Mouse (Mus musculus): ENCODE data around the gene Rflna.

Rflna gene

GRCm38 (mm10) chr5:125003873-125004255 lies 843 bp downstream of the Rflna start:
- intact Hi-C loops (cut with DNase I), result loop anchor here (5.0 kb wide), 1 partner anchor 42 kb away; no protein-coding TSS in a partner anchor

DNA sequence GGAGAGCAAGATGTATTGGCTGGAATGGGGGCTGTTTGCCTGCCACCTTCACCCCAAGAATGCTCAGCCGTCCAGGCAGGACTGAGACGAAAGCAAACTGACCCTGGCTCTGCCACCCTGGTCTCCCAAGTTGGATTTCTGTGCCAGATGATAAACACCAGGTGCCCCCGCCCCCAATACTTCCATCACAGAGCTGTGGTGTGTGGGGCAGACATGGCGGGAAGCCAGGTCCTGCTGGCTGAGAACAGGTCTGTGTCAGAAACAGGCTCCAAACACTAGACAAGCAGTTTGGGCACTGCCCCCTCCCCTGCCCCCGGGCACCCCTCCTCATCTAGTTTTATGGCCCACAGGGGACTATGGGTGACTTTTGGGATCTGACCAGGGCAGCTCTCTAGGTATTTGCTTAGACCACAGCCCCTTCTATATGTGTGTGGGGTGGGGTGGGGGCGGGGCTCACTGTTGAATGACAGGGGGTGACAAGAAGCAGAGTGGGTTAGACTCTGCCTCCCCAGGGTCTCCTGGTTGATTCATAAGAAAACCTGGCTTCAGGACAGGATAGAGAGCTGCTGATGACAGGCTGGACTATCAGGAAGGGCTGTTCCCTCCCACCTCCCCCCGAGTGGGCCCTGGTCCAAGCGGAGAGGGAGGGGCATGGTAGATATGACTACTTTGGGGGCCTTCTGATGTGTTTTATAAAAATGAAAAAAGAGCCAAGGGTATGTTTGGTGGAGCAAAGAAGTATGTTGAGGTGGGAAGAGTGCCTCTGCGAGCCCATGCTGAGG lies 3.0 kb downstream of the Rflna start:
- intact Hi-C loops (cut with DNase I), result loop anchor here (5.0 kb wide), 1 partner anchor 64 kb away; no protein-coding TSS in a partner anchor

GRCm38 (mm10) chr5:125006896-125007295 lies 3.9 kb downstream of the Rflna start:
- intact Hi-C loops (cut with DNase I), result loop anchor here (5.0 kb wide), 1 partner anchor 65 kb away; no protein-coding TSS in a partner anchor

DNA sequence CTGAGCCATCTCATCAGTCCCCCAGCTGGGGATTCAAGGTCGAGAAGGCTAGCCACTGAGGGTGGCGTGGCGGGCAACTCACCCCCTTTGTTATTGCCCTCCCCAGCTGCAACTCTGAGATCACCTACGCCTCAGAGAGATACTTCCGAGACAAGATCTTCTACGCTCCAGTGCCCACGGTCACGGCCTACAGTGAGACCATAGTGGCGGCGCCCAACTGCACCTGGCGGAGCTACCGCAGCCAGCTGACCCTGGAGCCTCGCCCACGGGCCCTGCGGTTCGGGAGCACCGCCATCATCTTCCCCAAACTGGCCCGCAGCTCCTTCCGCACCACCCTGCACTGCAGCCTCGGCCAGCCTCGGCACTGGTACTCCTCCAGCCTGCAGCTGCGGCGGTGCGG lies 8.1 kb downstream of the Rflna start:
- intact Hi-C loops (cut with DNase I), result no loop called here

GRCm38 (mm10) chr5:125011628-125012027 lies 8.6 kb downstream of the Rflna start:
- intact Hi-C loops (cut with DNase I), result no loop called here

GRCm38 (mm10) chr5:125014497-125014896 lies 11.5 kb downstream of the Rflna start:
- intact Hi-C loops (cut with DNase I), result no loop called here

DNA sequence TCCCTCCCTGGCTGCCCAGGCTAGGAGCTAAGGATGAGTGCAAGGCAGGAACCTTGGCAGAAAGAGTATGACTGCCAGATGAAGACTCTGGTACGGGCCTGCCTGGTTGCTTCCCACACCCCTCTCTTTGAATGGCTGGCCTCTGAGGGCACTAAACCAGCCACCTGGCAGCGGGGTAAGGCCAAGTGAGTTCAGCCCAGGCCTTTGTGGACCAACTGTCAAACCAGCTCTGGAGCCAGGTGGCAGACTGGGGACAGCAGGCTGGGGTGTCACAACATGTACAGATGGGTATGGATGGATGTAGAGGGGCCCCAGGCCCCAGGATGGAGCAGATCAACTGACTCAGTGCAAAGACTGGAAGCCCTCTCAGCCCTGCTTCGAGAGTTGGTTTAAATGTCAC lies 12.0 kb downstream of the Rflna start:
- intact Hi-C loops (cut with DNase I), result loop anchor here (5.0 kb wide), 1 partner anchor 108 kb away; no protein-coding TSS in a partner anchor

DNA sequence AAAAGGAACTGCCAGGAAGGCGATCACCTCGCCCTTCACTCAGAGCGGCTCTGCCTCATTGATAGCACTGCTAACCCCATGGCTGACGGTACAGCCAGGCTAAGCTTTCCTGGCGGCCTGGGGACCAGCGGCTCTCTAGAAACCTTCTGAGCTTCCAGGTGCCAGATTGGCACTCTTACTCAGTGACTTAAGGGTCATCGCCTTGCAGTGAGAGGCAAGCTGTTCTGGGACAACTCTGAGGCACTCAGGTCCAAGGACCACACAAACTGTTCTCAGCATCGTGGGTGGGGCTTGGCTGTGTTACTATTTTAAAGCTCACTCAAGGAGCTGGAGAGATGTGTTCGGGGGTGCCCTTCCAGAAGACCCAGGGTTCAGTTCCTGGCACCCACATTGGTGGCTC lies 12.6 kb downstream of the Rflna start:
- intact Hi-C loops (cut with DNase I), result loop anchor here (5.0 kb wide), 1 partner anchor 108 kb away; no protein-coding TSS in a partner anchor

DNA sequence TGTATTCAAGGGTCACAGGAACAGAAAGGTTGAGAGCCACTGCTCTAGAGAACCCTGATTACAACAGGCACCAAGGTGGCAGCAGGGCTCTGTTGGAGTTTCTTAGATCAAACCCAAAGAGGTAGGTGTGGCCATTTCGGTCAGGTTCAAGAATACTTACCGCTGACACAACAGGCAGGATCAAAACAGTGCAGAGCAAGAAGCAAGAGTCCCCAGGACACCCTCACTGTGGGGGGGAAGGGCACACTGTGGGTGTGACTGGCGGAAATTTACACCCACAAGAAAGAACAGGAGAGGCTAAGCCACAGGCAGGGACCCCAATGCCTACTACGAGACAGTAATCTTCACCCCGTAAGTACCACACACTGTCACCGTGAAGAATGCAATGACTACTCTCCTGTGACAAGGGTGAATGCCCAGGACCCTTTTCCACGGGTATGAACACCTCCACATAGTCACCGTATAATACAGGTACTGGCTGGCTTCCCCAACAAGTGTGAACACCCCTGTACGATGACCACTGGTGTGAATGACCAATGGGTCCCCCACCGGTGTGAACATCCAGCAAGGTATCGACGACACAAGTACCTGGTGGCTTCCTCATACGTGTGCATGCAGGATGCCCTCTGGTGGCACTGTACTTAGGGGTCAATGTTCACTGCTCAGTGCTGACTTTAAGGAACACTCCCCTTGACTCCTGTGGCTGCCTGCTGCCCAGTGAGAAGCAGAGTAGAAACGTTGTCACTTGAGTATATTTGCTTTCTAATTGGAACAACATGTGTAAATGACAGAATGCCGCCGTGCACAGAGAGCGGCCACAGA lies 13.6 kb downstream of the Rflna start:
- intact Hi-C loops (cut with DNase I), result loop anchor here (5.0 kb wide), 1 partner anchor 109 kb away; no protein-coding TSS in a partner anchor

- intact Hi-C loops (cut with DNase I), result loop anchor here (5.0 kb wide), 1 partner anchor 110 kb away; no protein-coding TSS in a partner anchor
These were observed 14.3 kb downstream of the Rflna start for GRCm38 (mm10) chr5:125017332-125017731.

- intact Hi-C loops (cut with DNase I), result loop anchor here (5.0 kb wide), 1 partner anchor 112 kb away; no protein-coding TSS in a partner anchor
These were observed 16.1 kb downstream of the Rflna start for GRCm38 (mm10) chr5:125019099-125019498.

DNA sequence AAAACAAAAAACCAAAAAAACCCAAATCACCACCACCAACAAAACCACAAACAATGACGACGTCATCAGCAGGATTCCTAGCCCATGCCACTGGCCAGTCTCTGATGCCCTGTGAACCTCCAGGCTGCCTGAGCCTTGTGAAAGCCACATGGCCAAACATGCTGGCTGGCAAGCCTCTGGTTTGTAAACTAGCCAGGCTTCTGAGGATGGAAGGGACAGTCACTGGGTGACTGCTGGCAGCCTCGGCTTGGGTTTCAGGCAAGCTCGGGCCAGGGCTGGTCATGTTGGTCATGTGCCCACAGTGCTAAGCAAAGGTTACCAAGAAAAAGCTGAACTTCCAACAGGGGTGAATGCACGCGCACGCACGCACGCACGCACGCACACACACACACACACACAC lies 18.3 kb downstream of the Rflna start:
- intact Hi-C loops (cut with DNase I), result no loop called here

- intact Hi-C loops (cut with DNase I), result no loop called here
These were observed 21.0 kb downstream of the Rflna start for GRCm38 (mm10) chr5:125024002-125024401.

DNA sequence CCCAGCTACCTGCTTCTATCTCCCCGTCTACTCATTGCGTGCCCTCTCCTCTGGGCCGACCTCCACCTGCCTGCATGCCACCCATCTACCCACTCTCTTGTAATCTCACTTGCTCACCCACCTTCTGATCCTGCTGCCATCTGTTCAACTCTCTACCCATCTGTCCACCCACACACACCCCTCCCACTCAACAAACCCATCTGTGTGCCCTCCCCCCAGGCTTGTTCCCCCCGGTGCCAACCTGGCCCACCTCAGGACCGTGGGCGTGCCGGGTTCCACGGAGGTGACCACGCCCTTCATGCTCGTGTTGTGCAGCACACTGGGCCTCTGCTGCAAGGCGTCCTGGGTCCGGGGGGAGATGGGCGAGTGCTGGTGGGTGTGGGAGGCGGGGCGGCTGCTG lies 25.4 kb downstream of the Rflna start:
- intact Hi-C loops (cut with DNase I), result no loop called here

- intact Hi-C loops (cut with DNase I), result no loop called here
These were observed 25.9 kb downstream of the Rflna start for GRCm38 (mm10) chr5:125028911-125029310.

- intact Hi-C loops (cut with DNase I), result loop anchor here (5.0 kb wide), 1 partner anchor 46 kb away; no protein-coding TSS in a partner anchor
These were observed 33.5 kb downstream of the Rflna start for GRCm38 (mm10) chr5:125036483-125036882.

- intact Hi-C loops (cut with DNase I), result loop anchor here (5.0 kb wide), 1 partner anchor 43 kb away; no protein-coding TSS in a partner anchor
These were observed 36.5 kb downstream of the Rflna start for GRCm38 (mm10) chr5:125039377-125040027.

- intact Hi-C loops (cut with DNase I), result no loop called here
These were observed 37.1 kb downstream of the Rflna start for GRCm38 (mm10) chr5:125040128-125040584.

DNA sequence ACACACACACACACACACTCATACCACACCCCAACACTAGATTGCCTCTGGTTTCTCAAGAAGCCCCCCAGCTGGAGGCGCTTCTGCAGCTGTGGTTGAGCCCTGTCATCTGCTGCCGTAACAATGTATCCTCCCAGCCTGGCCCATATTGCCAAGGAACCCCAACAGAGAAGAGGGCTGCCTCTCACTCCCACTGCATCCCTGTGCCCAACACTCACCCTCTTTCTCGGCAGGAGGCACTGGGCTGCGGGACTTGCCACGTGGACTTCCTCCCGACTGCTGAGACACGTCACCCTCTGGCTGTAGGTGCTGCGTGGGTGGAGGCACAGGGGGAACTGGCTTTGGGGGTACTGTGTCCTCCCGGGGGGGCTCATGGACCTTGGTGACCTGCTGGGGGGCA lies 38.6 kb downstream of the Rflna start:
- intact Hi-C loops (cut with DNase I), result no loop called here

DNA sequence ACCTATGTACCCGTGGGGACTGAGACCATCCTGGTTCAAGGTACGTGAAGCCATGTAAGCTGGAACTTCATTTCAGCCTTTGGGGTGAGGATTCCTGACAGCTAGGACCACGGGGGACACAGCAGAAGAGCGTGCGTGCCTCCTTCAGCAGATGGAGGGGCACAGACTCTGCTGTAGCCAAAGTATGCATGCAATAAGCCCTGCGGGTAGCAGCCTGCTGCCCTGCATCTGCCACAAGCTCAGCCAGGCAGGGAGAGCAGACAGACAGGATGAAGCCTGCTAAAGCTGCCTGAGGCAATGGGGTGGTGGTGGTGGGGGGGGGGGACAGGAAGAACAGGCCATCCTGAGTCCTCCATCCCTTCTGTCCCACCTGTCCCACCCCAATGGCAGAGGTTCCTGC lies 40.4 kb downstream of the Rflna start:
- intact Hi-C loops (cut with DNase I), result no loop called here

- intact Hi-C loops (cut with DNase I), result no loop called here
These were observed 42.2 kb downstream of the Rflna start for GRCm38 (mm10) chr5:125045202-125045601.
